Mouse (Mus musculus): Measurements from ENCODE around the gene Ykt6.

GRCm38 (mm10) chr11:5998472-5998871 is 43.0 kb downstream of the Ykt6 start:
- TF ChIP-seq CTCF (IDR thresholded peaks at IDR 0.05; ENCODE audit: insufficient read depth, low read depth, low read length) (no peak), POLR2A (IDR thresholded peaks at IDR 0.05; ENCODE audit: insufficient read depth, low read depth, low read length) (no peak)
